Mouse (Mus musculus) C3H10T1/2 (cell line): ENCODE measurements around the gene Gif. TPM values are rescaled to one million over a fixed set of nuclear protein-coding genes. Genes with fewer than 3 reads are reported as not detected.

Experiments
- polyA plus RNA-seq, 2 experiments: library from polyadenylated mRNA; unstranded; fragments of >200 nt; fragmentation: generic; extraction: Trizol; gene quantifications; one replicate each; pipeline ENCODE4 v1.2.1; 2012; ENCODE audit warnings: missing spikeins in 2 of 2

The Gif gene
- polyA plus RNA-seq, result not detected

DNA sequence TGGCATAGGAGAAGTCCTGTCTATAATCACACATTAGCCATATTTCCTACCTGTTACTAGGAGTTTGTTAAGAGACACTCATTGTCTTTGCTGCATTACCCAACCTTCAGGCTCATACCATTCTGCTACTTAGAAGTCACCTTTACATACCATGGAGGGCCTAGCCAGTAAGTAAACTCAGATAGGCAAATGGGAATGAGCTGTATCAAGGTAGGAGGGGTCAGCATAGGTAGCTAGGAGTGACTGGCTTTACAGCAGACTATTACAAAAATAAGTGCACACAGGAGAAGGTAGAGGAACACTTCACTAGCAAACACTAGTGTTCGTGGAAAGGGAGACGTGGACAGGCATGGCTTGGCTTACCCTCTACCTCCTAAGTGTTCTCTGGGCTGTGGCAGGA is at the start of gene Gif:
Gif (plus strand) TSS at position 257 of the 400 bp plus-strand sequence.

GRCm38 (mm10) chr19:11770205-11770892 is 23.0 kb downstream of the Gif start, which contains the start of gene Mrpl16:
Mrpl16 (plus strand) TSS chr19:11770391.

Other genes with a start within 250 kb of the Gif start
- gene Ms4a6b, start 231.0 kb upstream of the Gif start, polyA plus RNA-seq, result not detected
- gene Ms4a4d, start 210.8 kb upstream of the Gif start, polyA plus RNA-seq, result not detected
- gene Ms4a6d, start 142.7 kb upstream of the Gif start, polyA plus RNA-seq, result under 1 TPM in 1 of 2 experiments, not detected in 1; 0.09 TPM
- not detected for gene Ms4a2, start 123.8 kb upstream of the Gif start, polyA plus RNA-seq
- gene Ms4a3, start 106.7 kb upstream of the Gif start, polyA plus RNA-seq, result not detected
- gene Oosp2, start 87.0 kb upstream of the Gif start, polyA plus RNA-seq, result not detected
- not detected for gene Oosp1, start 56.4 kb upstream of the Gif start, polyA plus RNA-seq
- gene Oosp3, start 50.5 kb upstream of the Gif start, polyA plus RNA-seq, result not detected
- 10 to 100 TPM; 32.8 to 45.4 TPM for gene Mrpl16, start 22.8 kb downstream of the Gif start, polyA plus RNA-seq
- gene Stx3, start 71.8 kb downstream of the Gif start, polyA plus RNA-seq, result 1 to 10 TPM in 1 of 2 experiments, under 1 TPM in 1; 0.61 to 3.0 TPM
- gene Olfr1417, start 91.7 kb downstream of the Gif start, polyA plus RNA-seq, result under 1 TPM in 1 of 2 experiments, not detected in 1; 0.01 TPM
- gene Olfr1418, start 113.5 kb downstream of the Gif start, polyA plus RNA-seq, result not detected
- not detected for gene Olfr1419, start 127.6 kb downstream of the Gif start, polyA plus RNA-seq
- gene Olfr1420, start 139.0 kb downstream of the Gif start, polyA plus RNA-seq, result not detected
- gene Patl1, start 164.8 kb downstream of the Gif start, polyA plus RNA-seq, result 1 to 10 TPM; 1.8 to 7.9 TPM
- gene Osbp, start 218.4 kb downstream of the Gif start, polyA plus RNA-seq, result 10 to 100 TPM in 1 of 2 experiments, 1 to 10 TPM in 1; 2.2 to 19.9 TPM